Mouse (Mus musculus) liver, embryonic 15.5 days (tissue): ENCODE measurements around the gene Lin37. TPM values are rescaled to one million over a fixed set of nuclear protein-coding genes. Genes with fewer than 3 reads are reported as not detected.

Experiments used
- ATAC-seq: fragments of 200-750 bp; cut with Nextera tagmentation; 2 replicates; pipeline ENCODE4 v1.8.0; 2017; ENCODE audit warnings: moderate number of reproducible peaks, mild to moderate bottlenecking, moderate library complexity; ENCODE audit not compliant: insufficient read depth
- H3K27ac ChIP-seq: fragments of 300-500 bp; sonication (generic); replicated peaks from 2 replicates; pipeline ENCODE4 v1.5.1; 2015; ENCODE audit warnings: mild to moderate bottlenecking, inconsistent platforms
- H3K27me3 ChIP-seq: fragments of 300-500 bp; sonication (generic); 2 replicates; pipeline ENCODE4 v1.6.1; 2015; ENCODE audit warnings: mild to moderate bottlenecking, inconsistent platforms
- H3K36me3 ChIP-seq: fragments of 300-500 bp; sonication (generic); replicated peaks from 2 replicates; pipeline ENCODE4 v1.6.1; 2015; ENCODE audit warnings: moderate library complexity, mild to moderate bottlenecking, inconsistent platforms
- H3K4me1 ChIP-seq: fragments of 300-500 bp; sonication (generic); replicated peaks from 2 replicates; pipeline ENCODE4 v1.6.1; 2015; ENCODE audit warnings: inconsistent platforms
- H3K4me2 ChIP-seq: fragments of 300-500 bp; sonication (generic); 2 replicates; pipeline ENCODE4 v1.6.1; 2015; ENCODE audit warnings: moderate library complexity, mild to moderate bottlenecking, inconsistent platforms
- H3K4me3 ChIP-seq: fragments of 300-500 bp; sonication (generic); replicated peaks from 2 replicates; pipeline ENCODE4 v1.5.1; 2015; ENCODE audit warnings: mild to moderate bottlenecking, inconsistent platforms
- H3K9ac ChIP-seq: fragments of 300-500 bp; sonication (generic); 2 replicates; pipeline ENCODE4 v1.6.1; 2015; ENCODE audit warnings: moderate library complexity, mild to moderate bottlenecking, inconsistent platforms
- H3K9me3 ChIP-seq: fragments of 300-500 bp; sonication (generic); replicated peaks from 2 replicates; pipeline ENCODE4 v1.6.1; 2016; ENCODE audit warnings: inconsistent platforms
- WGBS: fragments of 180-500 bp; shearing (Covaris S2); methylation state at CpG from one replicate; pipeline ENCODE4 v1.1.7; 2015; ENCODE audit warnings: mixed read lengths; ENCODE audit not compliant: insufficient replicate concordance; 5-methylcytosine and 5-hydroxymethylcytosine counted together
- polyA plus RNA-seq: library from polyadenylated mRNA; unstranded; fragments of >200 nt; fragmentation: Nextera tagmentation; extraction: Ambion mirVana; gene quantifications from 2 replicates; pipeline ENCODE4 v1.2.1, GENCODE M21; 2015

The Lin37 gene
- polyA plus RNA-seq, 1 experiment from 2014 or later: 26.1 TPM

- H3K4me1 ChIP-seq: peaks cover 41% of the 10 kb centered on the region
- no peaks in the 10 kb centered on the region for H3K9me3 ChIP-seq
- H3K36me3 ChIP-seq: no peaks in the 10 kb centered on the region
- WGBS: 33% methylated on average over 4 of the region's 4 CpGs
- H3K27ac ChIP-seq: no peak overlapping the region
- peaks cover 23% of the 10 kb centered on the region for H3K27me3 ChIP-seq
- no peak overlapping the region for H3K4me2 ChIP-seq
- ATAC-seq: no peak
- no peak overlapping the region for H3K4me3 ChIP-seq
- no peak overlapping the region for H3K9ac ChIP-seq
These were observed 34.9 kb upstream of the Lin37 start for GRCm38 (mm10) chr7:30594510-30595024.

GRCm38 (mm10) chr7:30593579-30594509, 34.2 kb upstream of the Lin37 start:
- H3K9me3 ChIP-seq: no peaks in the 10 kb centered on the region
- 47% methylated on average over 10 of the region's 10 CpGs for WGBS
- no peak for ATAC-seq
- H3K9ac ChIP-seq: no peak overlapping the region
- no peak overlapping the region for H3K4me2 ChIP-seq
- no peaks in the 10 kb centered on the region for H3K36me3 ChIP-seq
- peaks cover 23% of the 10 kb centered on the region for H3K27me3 ChIP-seq
- no peak overlapping the region for H3K27ac ChIP-seq
- H3K4me1 ChIP-seq: peaks cover 45% of the 10 kb centered on the region
- no peak overlapping the region for H3K4me3 ChIP-seq

GRCm38 (mm10) chr7:30592772-30593423, 33.3 kb upstream of the Lin37 start:
- 43% methylated on average over 5 of the region's 5 CpGs for WGBS
- Histone ChIP-seq H3K4me3 (no peak overlapping the region), H3K9me3 (no peaks in the 10 kb centered on the region), H3K9ac (no peak overlapping the region), H3K27me3 (peaks cover 23% of the 10 kb centered on the region), H3K27ac (no peak overlapping the region), H3K36me3 (no peaks in the 10 kb centered on the region), H3K4me2 (no peak overlapping the region), H3K4me1 (peaks cover 45% of the 10 kb centered on the region)
- no peak for ATAC-seq

DNA sequence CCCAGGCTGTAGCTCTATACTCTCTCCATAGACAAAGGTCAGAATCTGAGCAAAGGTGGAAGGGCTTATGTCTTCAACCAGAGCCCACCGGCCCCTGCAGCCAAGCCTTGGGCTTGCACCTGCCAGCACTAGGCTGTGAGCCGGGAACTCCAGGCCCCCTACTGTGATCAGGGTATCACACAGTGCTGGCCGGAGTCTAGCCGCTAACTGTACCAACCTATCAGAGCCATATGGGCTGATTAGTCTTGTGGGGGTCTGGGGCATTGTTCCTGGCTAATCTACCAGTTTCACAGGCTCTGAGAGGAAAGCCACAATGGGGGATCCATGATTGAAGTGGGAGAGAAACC, 31.9 kb upstream of the Lin37 start:
- peaks cover 58% of the 10 kb centered on the region for H3K4me1 ChIP-seq
- no peaks in the 10 kb centered on the region for H3K9me3 ChIP-seq
- H3K27me3 ChIP-seq: peaks cover 20% of the 10 kb centered on the region
- no peak overlapping the region for H3K27ac ChIP-seq
- H3K4me3 ChIP-seq: no peak overlapping the region
- no peak for ATAC-seq
- WGBS: 78% methylated on average over 4 of the region's 4 CpGs
- no peak overlapping the region for H3K9ac ChIP-seq
- peaks cover 3% of the 10 kb centered on the region for H3K36me3 ChIP-seq
- no peak overlapping the region for H3K4me2 ChIP-seq

- no peak overlapping the region for H3K4me3 ChIP-seq
- peaks cover 20% of the 10 kb centered on the region for H3K27me3 ChIP-seq
- no peaks in the 10 kb centered on the region for H3K9me3 ChIP-seq
- H3K4me1 ChIP-seq: peaks cover 63% of the 10 kb centered on the region
- WGBS: 77% methylated on average over 9 of the region's 9 CpGs
- H3K36me3 ChIP-seq: peaks cover 9% of the 10 kb centered on the region
- no peak overlapping the region for H3K9ac ChIP-seq
- no peak overlapping the region for H3K27ac ChIP-seq
- H3K4me2 ChIP-seq: no peak overlapping the region
- no peak for ATAC-seq
These were observed 31.4 kb upstream of the Lin37 start for GRCm38 (mm10) chr7:30590927-30591604.

DNA sequence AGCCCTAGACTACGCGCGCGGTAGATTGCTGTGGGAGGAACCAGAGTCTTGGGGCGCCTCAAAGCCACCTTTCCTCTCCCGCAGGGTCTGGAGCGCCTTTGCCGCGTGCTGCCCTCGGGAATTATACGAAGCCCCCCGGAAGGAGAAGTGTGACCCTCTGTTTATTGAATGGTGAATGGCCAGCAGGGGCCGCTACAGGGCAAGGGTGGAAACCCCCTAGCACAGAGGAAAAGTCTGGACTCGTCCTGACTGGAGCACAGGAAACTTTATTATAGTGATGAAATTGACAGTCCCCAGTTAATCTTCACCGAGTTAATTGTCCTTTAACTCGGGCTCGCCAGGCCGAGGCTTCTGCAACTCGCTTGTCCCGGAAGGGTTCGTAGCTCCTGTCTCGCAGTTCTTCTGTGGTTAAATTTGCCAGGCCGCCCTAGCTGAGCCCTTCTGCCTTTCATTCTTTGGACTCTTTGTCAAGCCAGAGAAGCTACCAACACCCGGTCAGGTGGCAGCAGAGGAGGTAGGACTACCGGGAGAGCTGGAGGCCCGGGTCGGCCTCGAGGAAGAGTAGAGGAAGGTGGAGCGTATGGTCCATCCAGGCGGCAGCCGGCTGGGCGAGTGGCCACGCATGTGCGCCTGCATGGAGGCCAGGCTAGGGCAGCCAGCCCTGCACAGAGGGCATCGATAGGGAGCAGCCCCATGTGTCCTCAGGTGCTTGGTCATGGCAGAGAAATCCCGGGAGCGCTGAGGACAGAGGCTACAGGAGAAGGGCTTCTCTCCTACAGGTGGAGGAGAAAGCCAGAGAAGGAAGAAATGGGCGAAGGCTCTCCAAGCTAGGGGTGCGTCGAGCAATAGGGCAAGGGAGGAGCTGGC, 30.0 kb upstream of the Lin37 start:
- peak overlapping the region; percentile 99 for H3K9ac ChIP-seq
- peak overlapping the region; percentile 96 for H3K4me3 ChIP-seq
- H3K9me3 ChIP-seq: no peaks in the 10 kb centered on the region
- peak overlapping the region; percentile 92 for H3K4me2 ChIP-seq
- H3K27me3 ChIP-seq: peaks cover 8% of the 10 kb centered on the region
- H3K36me3 ChIP-seq: peaks cover 23% of the 10 kb centered on the region
- H3K4me1 ChIP-seq: peaks cover 62% of the 10 kb centered on the region
- 28% methylated on average over 40 of the region's 40 CpGs for WGBS
- peak overlapping the region; percentile 93 for H3K27ac ChIP-seq
- ATAC-seq: peak; percentile 28

GRCm38 (mm10) chr7:30588676-30589434, 29.2 kb upstream of the Lin37 start, which contains the start of gene Kmt2b:
Kmt2b (minus strand) TSS chr7:30588726.
- under 1% methylated on average over 67 of the region's 68 CpGs for WGBS
- peak; percentile 94 for ATAC-seq
- H3K27me3 ChIP-seq: peaks cover 3% of the 10 kb centered on the region; the same call in 1 of the 2 replicates
- H3K27ac ChIP-seq: peak within 1 kb of the TSS; percentile 93
- no peaks in the 10 kb centered on the region for H3K9me3 ChIP-seq
- peaks cover 31% of the 10 kb centered on the region for H3K36me3 ChIP-seq
- peak within 1 kb of the TSS; percentile 92 for H3K4me2 ChIP-seq
- peak within 1 kb of the TSS; percentile 99 for H3K9ac ChIP-seq
- peaks cover 54% of the 10 kb centered on the region for H3K4me1 ChIP-seq
- H3K4me3 ChIP-seq: peak within 1 kb of the TSS; percentile 96

- Histone ChIP-seq H3K4me2 (peak overlapping the region; percentile 92), H3K4me3 (peak overlapping the region; percentile 96), H3K4me1 (peaks cover 47% of the 10 kb centered on the region), H3K9ac (peak overlapping the region; percentile 99), H3K36me3 (peaks cover 39% of the 10 kb centered on the region), H3K27ac (peak overlapping the region; percentile 93), H3K9me3 (no peaks in the 10 kb centered on the region), H3K27me3 (peaks cover under 1% of the 10 kb centered on the region; the same call in 1 of the 2 replicates)
- ATAC-seq: peak; percentile 23
- WGBS: 1% methylated on average over 67 of the region's 67 CpGs
These were observed 28.4 kb upstream of the Lin37 start for GRCm38 (mm10) chr7:30587842-30588667.

DNA sequence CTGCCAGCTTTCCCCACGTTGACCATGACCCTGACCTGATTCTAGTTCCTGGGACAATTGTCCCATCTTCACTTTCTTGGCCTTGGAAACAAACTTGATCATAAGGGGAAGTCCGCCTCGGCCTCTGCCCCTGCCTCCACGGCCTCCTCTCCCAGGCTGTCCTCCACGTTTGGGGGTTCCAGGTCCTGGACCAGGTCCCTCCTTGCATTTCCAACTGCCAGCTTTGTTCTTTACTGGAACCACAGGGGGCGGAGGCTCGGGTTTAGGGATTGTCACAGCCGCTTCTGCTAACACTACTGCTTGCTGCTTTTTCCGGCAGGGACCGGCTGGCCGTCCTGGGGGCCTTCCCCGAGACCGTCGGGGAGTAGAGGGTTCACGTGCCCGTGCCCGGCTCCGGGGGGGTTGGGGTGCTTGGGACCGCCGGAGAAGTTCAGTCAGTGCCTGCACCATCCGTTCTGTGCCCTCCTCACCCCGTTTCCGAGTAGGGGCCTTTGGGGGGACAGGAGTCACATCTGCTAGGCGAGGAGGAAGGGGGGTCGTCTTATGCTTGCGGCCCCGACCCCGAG, 26.9 kb upstream of the Lin37 start:
- H3K4me3 ChIP-seq: no peak overlapping the region
- no peaks in the 10 kb centered on the region for H3K9me3 ChIP-seq
- no peaks in the 10 kb centered on the region for H3K27me3 ChIP-seq
- no peak overlapping the region for H3K27ac ChIP-seq
- peaks cover 54% of the 10 kb centered on the region for H3K36me3 ChIP-seq
- no peak for ATAC-seq
- 0 out of 2 replicates have a peak overlapping the region, but pooled peaks have one; percentile 99 for H3K9ac ChIP-seq
- H3K4me1 ChIP-seq: peaks cover 44% of the 10 kb centered on the region
- 87% methylated on average over 28 of the region's 28 CpGs for WGBS
- H3K4me2 ChIP-seq: peak overlapping the region; percentile 92
